Mouse (Mus musculus) gastrocnemius, postnatal 4 days (tissue): ENCODE data around the gene Etl4. TPM values are rescaled to one million over a fixed set of nuclear protein-coding genes. Genes with fewer than 3 reads are reported as not detected.

ENCODE experiments used
- DNase-seq, 2 experiments: peaks; one replicate each; pipeline ENCODE4 v3.0.0; 2021 to 2022; ENCODE audit warnings: low spot score in 2 of 2, mixed read lengths in 2 of 2
- total RNA-seq, 2 experiments: library from RNA; stranded (reverse); gene quantifications; 2 replicates each; pipeline ENCODE4 v1.2.3; 2021

Etl4 gene
- total RNA-seq, 2 experiments from 2014 or later: 32.9 to 38.3 TPM

- no peak for DNase-seq
Observed at GRCm38 (mm10) chr2:20435530-20435929, 526.0 kb downstream of the Etl4 start.

GRCm38 (mm10) chr2:20442731-20443130 lies 533.2 kb downstream of the Etl4 start:
- no peak for DNase-seq

- DNase-seq: no peak
Observed at GRCm38 (mm10) chr2:20443671-20444440, 534.3 kb downstream of the Etl4 start.

- DNase-seq: no peak
Observed at GRCm38 (mm10) chr2:20445156-20446155, 535.9 kb downstream of the Etl4 start.

DNA sequence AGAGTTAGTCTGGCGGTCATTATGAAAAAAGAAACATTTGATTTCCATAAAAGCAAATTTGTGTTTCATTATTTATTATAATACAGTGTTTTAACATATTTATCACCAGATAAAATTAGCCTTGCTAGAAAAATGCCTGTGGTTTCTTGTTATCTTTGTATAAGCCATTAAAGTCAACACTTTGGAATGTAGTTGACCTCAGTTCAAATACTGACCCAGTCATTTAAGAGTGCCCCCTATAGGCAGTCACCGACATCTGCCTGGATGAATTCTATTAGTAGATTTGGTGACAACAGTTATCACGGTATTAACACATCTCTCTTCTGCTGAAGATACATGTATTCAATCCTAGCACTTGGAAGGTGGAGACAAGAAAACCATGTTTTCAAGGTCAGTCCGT lies 536.6 kb downstream of the Etl4 start:
- DNase-seq: no peak

DNA sequence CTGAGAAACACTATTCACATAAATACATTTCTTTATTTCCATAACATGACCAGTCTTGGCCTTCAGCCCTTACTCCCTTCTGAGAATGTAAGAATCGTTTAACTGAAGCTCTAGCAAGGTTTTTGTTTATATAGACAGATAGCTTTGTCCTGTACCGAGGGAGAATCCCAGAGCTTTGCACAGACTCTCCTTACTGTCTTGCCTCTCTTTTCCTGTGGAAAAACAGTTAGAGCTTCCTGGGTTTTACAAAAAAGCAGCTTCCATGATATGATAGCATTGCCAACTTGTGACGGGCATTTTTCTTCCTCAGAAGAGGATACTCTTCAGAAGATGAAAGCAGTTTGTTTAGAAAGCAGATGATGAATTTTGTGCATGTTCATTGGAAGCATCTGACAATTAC lies 541.4 kb downstream of the Etl4 start:
- DNase-seq: no peak

GRCm38 (mm10) chr2:20453506-20454206 lies 544.1 kb downstream of the Etl4 start:
- DNase-seq: no peak

GRCm38 (mm10) chr2:20479199-20479598 lies 569.6 kb downstream of the Etl4 start:
- no peak for DNase-seq

- DNase-seq: no peak
Observed at GRCm38 (mm10) chr2:20486137-20486788, 576.7 kb downstream of the Etl4 start.

DNA sequence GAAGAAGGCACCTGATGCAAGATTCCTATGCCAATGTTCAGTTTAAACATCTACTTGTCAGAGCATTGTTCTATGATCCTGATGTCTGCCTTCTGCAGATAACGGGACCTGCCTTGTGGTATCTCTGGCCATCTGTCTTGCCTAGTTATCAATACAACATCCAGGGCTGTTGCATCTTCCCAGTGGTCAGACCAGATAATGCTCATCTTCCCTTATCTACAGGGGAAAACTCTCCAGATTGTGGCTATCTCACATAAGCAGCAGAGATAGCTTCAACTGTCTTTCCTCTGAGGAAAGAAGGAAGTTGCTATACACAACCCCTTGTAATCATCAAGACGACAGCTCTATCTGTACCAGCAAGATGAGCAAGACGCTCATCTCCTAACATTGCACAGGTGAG lies 579.5 kb downstream of the Etl4 start:
- DNase-seq: no peak

DNA sequence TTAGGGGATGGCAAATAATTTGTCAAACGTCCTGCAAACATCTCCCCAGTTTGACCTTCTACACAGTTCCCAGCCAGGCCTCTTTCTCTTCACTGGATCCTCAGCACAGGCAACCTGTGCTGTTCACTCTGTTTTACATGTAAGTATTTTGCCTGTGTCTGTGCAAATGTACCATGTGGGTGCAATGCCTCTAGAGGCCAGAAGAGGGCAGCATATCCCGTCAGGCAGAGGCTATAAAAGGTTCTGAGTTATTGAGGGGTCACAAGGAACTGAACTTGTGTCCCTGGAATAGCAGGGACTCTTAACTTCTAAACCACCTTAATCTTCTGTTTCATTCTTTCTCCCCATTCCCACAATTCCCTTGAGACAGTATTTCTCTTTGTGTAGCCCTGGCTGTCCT lies 582.5 kb downstream of the Etl4 start:
- no peak for DNase-seq

DNA sequence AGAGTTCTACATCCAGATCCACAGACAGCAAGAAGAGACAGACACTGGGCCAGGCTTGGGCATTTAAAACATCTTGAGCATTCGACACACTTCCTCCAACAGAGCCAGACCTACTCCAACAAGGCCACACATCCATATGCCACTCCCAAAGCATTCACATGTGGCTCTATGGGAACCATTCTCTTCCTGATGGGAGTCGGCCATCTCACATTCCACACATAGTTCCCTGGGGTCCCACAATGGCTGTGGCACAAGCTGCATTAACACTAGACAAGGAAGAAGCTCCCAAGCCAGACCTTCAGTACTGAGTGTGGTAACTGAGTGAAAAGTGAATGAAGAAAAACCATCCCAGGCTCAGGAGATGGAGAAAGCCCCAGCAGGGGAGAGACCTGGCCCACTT lies 584.2 kb downstream of the Etl4 start:
- DNase-seq: no peak

DNA sequence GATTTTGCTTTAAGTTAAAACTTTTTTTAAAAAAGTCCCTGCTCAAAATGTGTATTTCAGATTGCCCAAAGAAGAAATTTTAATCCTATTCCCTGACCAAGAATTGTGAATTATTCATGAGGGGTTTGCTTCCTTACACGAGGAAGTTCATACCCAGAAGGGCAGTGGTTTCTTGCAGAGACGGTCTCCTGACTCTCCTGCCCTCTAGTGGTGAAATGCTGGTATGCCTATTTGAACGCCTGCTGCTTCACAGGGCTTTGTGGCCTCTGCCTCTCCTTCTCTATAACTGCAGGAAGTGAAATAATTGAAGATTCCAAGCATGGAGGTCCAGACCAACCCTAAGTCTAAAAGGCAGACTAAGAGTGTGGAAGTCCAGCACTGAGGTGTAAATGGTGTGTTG lies 585.1 kb downstream of the Etl4 start:
- peak; percentile 32 to 56 for DNase-seq

- DNase-seq: no peak
Observed at GRCm38 (mm10) chr2:20496219-20496800, 586.7 kb downstream of the Etl4 start.

GRCm38 (mm10) chr2:20507832-20508723 lies 598.5 kb downstream of the Etl4 start:
- DNase-seq: no peak

GRCm38 (mm10) chr2:20508724-20509052 lies 599.1 kb downstream of the Etl4 start:
- DNase-seq: no peak

DNA sequence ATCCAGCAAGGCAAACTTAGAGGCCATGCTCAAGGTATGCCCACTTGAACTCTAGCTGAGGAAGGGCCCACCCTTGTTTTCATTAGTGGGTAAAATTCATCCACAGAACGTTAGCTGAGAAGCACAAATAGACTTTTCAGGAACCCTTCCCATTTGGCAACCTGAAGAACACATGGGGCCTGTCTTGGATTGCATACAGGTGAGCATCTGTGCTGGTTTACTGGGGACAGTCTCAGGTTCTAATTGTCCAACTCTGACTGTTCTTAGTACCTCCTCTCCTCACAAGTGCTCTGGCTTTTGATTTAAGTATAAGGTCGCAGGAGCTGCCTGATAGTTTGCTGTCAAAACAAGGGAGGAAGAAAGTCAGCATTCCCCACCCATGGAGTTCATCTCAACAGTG lies 600.5 kb downstream of the Etl4 start:
- DNase-seq: no peak

DNA sequence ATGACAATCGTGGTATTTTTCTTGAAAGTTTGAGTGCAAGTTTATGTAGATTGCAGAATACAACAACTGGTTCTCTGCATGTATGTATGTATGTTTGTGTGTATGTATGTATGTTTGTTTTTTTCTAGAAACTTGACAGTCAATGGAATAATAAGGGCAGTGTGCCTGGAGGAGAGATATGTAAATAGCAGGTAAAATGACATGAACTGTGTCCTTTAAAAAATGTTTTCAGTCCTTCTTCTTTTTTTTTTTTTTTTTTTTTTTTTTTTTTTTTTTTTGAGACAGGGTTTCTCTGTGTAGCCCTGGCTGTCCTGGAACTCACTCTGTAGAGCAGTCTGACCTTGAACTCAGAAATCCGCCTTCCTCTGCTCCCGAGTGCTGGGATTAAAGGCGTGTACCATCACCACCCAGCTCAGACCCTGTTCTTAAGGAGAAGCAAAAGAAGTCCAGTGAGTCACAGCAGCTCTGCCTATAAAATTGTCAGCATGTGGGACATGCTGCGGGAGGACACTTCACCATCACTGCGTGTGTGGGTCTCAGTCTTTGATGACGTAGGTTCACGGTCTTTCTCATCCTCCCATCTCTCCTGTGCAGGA lies 606.8 kb downstream of the Etl4 start:
- DNase-seq: no peak

DNA sequence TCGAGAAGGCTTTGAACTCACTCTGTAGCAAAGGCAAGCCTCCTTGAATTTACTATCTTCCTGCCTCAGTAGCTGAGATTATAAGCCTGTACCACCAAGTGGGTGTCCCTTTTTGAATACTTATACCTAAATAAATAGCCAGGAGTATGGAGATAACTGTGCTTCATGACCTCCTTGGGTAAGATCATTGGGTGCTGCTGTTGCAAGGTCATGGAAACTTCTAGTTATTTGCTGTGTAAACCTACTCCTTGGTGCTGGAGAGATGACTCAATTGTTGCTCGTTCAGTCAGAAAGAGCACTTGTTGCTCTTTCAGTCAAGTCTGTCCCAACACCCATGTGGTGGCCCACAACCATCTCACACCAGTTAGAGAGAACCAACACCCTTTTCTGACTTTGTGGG lies 608.3 kb downstream of the Etl4 start:
- DNase-seq: no peak
